Mouse (Mus musculus): Measurements from ENCODE around the gene Gfy. TPM values are rescaled to one million over a fixed set of nuclear protein-coding genes. Genes with fewer than 3 reads are reported as not detected.

The Gfy gene
- total and polyA plus RNA-seq, 2 experiments from 2014 or later, result not detected

GRCm38 (mm10) chr7:45158991-45159390 is 20.4 kb downstream of the Gfy start:
- peaks cover 3% of the 10 kb centered on the region for H3K4me1 ChIP-seq (ENCODE audit: insufficient read depth, low read length)
- no peak overlapping the region for H3K4me3 ChIP-seq (ENCODE audit: low read length)
- H3K36me3 ChIP-seq (ENCODE audit: insufficient read depth, low read length), result 0 out of 2 replicates have a peak, but pooled peaks cover 4% of the 10 kb centered on the region
- 96% methylated on average over 6 of the region's 6 CpGs for WGBS
- no peak overlapping the region for H3K27ac ChIP-seq
- TF ChIP-seq CTCF (IDR thresholded peaks at IDR 0.05; ENCODE audit: low read depth), result no peak
- no peaks in the 10 kb centered on the region for H3K9me3 ChIP-seq (ENCODE audit: low read length)
- H3K9ac ChIP-seq (replicated peaks; ENCODE audit: low read length), result no peak overlapping the region
- no peak overlapping the region for H3K4me2 ChIP-seq (ENCODE audit: low read depth, low read length)
- ATAC-seq (no peak), DNase-seq (ENCODE audit: low spot score) (no peak)
- H3K27me3 ChIP-seq (ENCODE audit: insufficient read depth, low read length), result no peaks in the 10 kb centered on the region; the same call in 1 of the 2 replicates

DNA sequence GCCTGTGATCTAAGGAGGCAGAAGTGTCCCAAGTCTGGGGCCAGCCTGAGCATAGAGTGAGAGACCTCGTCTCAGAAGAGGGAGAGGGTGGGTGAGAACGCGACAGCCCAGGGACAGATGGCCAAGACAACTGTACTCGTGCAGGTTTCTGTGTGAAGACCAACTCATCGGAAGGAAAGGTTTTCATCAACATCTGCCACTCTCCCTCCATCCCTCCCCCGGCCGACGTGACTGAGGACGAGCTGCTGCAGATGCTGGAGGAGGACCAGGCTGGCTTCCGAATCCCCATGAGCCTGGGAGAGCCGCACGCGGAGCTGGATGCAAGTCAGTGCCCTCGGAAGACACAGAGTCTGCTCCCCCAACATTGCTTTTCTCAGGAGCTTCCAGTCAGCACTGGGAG is 21.9 kb downstream of the Gfy start:
- Histone ChIP-seq H3K9ac (replicated peaks; ENCODE audit: low read length) (no peak overlapping the region), H3K27me3 (ENCODE audit: insufficient read depth, low read length) (no peaks in the 10 kb centered on the region), H3K4me2 (ENCODE audit: low read depth, low read length) (no peak overlapping the region), H3K27ac (no peak overlapping the region), H3K4me1 (ENCODE audit: insufficient read depth, low read length) (peaks cover 7% of the 10 kb centered on the region; the same call in 1 of the 2 replicates), H3K4me3 (ENCODE audit: low read length) (no peak overlapping the region), H3K36me3 (ENCODE audit: insufficient read depth, low read length) (0 out of 2 replicates have a peak, but pooled peaks cover 4% of the 10 kb centered on the region), H3K9me3 (ENCODE audit: low read length) (no peaks in the 10 kb centered on the region)
- WGBS, result 90% methylated on average over 14 of the region's 14 CpGs
- no peak for DNase-seq (ENCODE audit: low spot score)
- TF ChIP-seq CTCF (IDR thresholded peaks at IDR 0.05; ENCODE audit: low read depth), result no peak
- no peak for ATAC-seq

- H3K4me1 ChIP-seq (ENCODE audit: insufficient read depth, low read length), result peaks cover 7% of the 10 kb centered on the region; the same call in 1 of the 2 replicates
- no peak overlapping the region for H3K9ac ChIP-seq (replicated peaks; ENCODE audit: low read length)
- no peak for ATAC-seq
- H3K4me2 ChIP-seq (ENCODE audit: low read depth, low read length), result no peak overlapping the region
- H3K4me3 ChIP-seq (ENCODE audit: low read length), result no peak overlapping the region
- H3K36me3 ChIP-seq (ENCODE audit: insufficient read depth, low read length), result 0 out of 2 replicates have a peak, but pooled peaks cover 4% of the 10 kb centered on the region
- H3K9me3 ChIP-seq (ENCODE audit: low read length), result no peaks in the 10 kb centered on the region
- no peak for DNase-seq (ENCODE audit: low spot score)
- 97% methylated on average over 15 of the region's 15 CpGs for WGBS
- H3K27me3 ChIP-seq (ENCODE audit: insufficient read depth, low read length), result no peaks in the 10 kb centered on the region
- H3K27ac ChIP-seq, result no peak overlapping the region
- no peak for TF ChIP-seq CTCF (IDR thresholded peaks at IDR 0.05; ENCODE audit: low read depth)
Observed at GRCm38 (mm10) chr7:45156206-45156605, 23.2 kb downstream of the Gfy start.

DNA sequence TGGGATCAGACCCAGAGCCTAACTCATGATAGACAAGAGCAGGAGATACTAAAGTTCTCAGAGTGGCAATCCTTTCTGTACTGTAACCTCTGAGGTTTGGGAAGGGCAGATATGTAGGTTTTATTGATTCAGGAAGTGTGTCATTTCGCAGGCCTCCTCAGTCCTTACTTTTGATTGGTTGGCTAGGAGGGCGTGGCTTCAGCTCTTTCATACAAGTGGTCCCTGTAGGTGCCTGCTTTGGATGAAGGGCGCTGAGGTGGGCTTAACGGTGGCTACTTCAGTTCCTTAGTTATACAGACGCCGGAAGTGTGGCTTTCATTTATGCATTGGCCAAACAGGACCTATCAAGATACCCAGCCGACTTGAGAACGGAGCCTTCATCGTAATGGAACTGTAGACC is 23.8 kb downstream of the Gfy start:
- H3K9ac ChIP-seq (replicated peaks; ENCODE audit: low read length), result no peak overlapping the region
- no peak overlapping the region for H3K27ac ChIP-seq
- no peak for DNase-seq (ENCODE audit: low spot score)

GRCm38 (mm10) chr7:45154993-45155514 is 24.3 kb downstream of the Gfy start:
- Histone ChIP-seq H3K27ac (peak overlapping the region; percentile 88; the same call in 1 of the 2 replicates), H3K36me3 (ENCODE audit: insufficient read depth, low read length) (0 out of 2 replicates have a peak, but pooled peaks cover 2% of the 10 kb centered on the region), H3K27me3 (ENCODE audit: insufficient read depth, low read length) (no peaks in the 10 kb centered on the region), H3K9me3 (ENCODE audit: low read length) (no peaks in the 10 kb centered on the region), H3K4me2 (ENCODE audit: low read depth, low read length) (peak overlapping the region; percentile 89), H3K4me3 (ENCODE audit: low read length) (peak overlapping the region; percentile 52), H3K4me1 (ENCODE audit: insufficient read depth, low read length) (peaks cover 7% of the 10 kb centered on the region; the same call in 1 of the 2 replicates), H3K9ac (replicated peaks; ENCODE audit: low read length) (no peak overlapping the region; the same call in 1 of the 2 replicates)
- peak; percentile 61 for DNase-seq (ENCODE audit: low spot score)
- peak; percentile 4; the same call in 1 of the 2 replicates for ATAC-seq
- 80% methylated on average over 12 of the region's 12 CpGs for WGBS
- peak; percentile 67 for TF ChIP-seq CTCF (IDR thresholded peaks at IDR 0.05; ENCODE audit: low read depth)

More for the DNA sequence above, 23.8 kb downstream of the Gfy start:
- Histone ChIP-seq H3K9me3 (ENCODE audit: low read length) (no peaks in the 10 kb centered on the region), H3K36me3 (ENCODE audit: insufficient read depth, low read length) (0 out of 2 replicates have a peak, but pooled peaks cover 4% of the 10 kb centered on the region), H3K4me1 (ENCODE audit: insufficient read depth, low read length) (peaks cover 7% of the 10 kb centered on the region; the same call in 1 of the 2 replicates), H3K4me2 (ENCODE audit: low read depth, low read length) (peak overlapping the region; percentile 89), H3K4me3 (ENCODE audit: low read length) (no peak overlapping the region), H3K27me3 (ENCODE audit: insufficient read depth, low read length) (no peaks in the 10 kb centered on the region)
- no peak for TF ChIP-seq CTCF (IDR thresholded peaks at IDR 0.05; ENCODE audit: low read depth)
- no peak for ATAC-seq
- 86% methylated on average over 9 of the region's 9 CpGs for WGBS

GRCm38 (mm10) chr7:45154096-45154992 is 25.0 kb downstream of the Gfy start, which contains the start of the genes Pih1d1 and Aldh16a1:
TSS of gene Pih1d1 (plus strand) at chr7:45154303.
TSS of gene Aldh16a1 (minus strand) at chr7:45154584.
- DNase-seq (ENCODE audit: low spot score), result peak; percentile 99
- Histone ChIP-seq H3K27ac (peak within 1 kb of the TSS; percentile 88), H3K27me3 (ENCODE audit: insufficient read depth, low read length) (no peaks in the 10 kb centered on the region), H3K9me3 (ENCODE audit: low read length) (no peaks in the 10 kb centered on the region), H3K4me2 (ENCODE audit: low read depth, low read length) (peak within 1 kb of the TSS; percentile 89), H3K36me3 (ENCODE audit: insufficient read depth, low read length) (no peaks in the 10 kb centered on the region), H3K9ac (replicated peaks; ENCODE audit: low read length) (peak within 1 kb of the TSS; percentile 64), H3K4me3 (ENCODE audit: low read length) (peak within 1 kb of the TSS; percentile 52), H3K4me1 (ENCODE audit: insufficient read depth, low read length) (peaks cover 7% of the 10 kb centered on the region; the same call in 1 of the 2 replicates)
- TF ChIP-seq CTCF (IDR thresholded peaks at IDR 0.05; ENCODE audit: low read depth), result peak; percentile 62
- WGBS, result 4% methylated on average over 66 of the region's 69 CpGs
- ATAC-seq, result peak; percentile 97
